ENCODE assay signal across 19 mouse cellular contexts in the genomic region with DNA sequence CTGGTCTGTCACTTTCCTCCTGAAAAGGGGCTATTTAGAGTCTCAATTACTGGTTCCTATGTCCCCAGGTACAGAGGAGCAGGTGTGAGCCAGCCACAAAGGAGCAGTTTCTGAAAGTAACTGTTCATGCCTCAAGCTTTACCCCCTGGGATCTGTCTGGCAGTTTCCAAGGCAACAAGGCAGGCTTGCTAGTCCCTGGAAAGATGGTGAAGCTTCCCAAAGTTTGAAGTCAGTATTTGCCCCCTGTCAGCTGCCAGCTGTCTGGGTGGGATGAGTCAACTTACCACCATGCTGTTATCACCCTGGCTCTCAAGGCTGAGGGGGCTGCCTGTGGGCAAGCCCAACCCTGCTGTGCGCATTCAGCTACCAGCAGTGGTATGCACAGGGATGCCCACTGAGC. TPM values are rescaled to one million over a fixed set of nuclear protein-coding genes. Genes with fewer than 3 reads are reported as not detected.
DNase-seq lines count a peak whose midpoint lies in the region; ATAC-seq and TF ChIP-seq lines count a peak whose summit lies in the region.
"Had no signal": no experiment of that assay in that cellular context is flagged by ENCODE, and none has a peak within 500 bp of the region (broad histone marks: within the 10 kb centered on the region; RNA-seq: fewer than 3 reads in every experiment).

No protein-coding gene starts in this region.

- H3K79me2 ChIP-seq in myocyte (ENCODE audit: control insufficient read depth, insufficient read depth), result no peaks in the 10 kb centered on the region

- TF ChIP-seq CTCF in brain, embryonic 14.5 days (IDR thresholded peaks at IDR 0.05; ENCODE audit: borderline replicate concordance, extremely low read depth, insufficient read depth, insufficient read length), result no peak

- no peaks in the 10 kb centered on the region for H3K36me3 ChIP-seq in hindbrain, embryonic 16.5 days (ENCODE audit: control insufficient read depth, insufficient read depth, low read length)
- no peaks in the 10 kb centered on the region for H3K36me3 ChIP-seq in hindbrain, embryonic 10.5 days
- no peaks in the 10 kb centered on the region for H3K36me3 ChIP-seq in midbrain, embryonic 13.5 days
- no peaks in the 10 kb centered on the region for H3K36me3 ChIP-seq in midbrain, embryonic 10.5 days
- H3K36me3 ChIP-seq in myocyte (ENCODE audit: control insufficient read depth, insufficient read depth), result no peaks in the 10 kb centered on the region

- 89% methylated on average over 1 of the region's 1 CpGs for WGBS in hindbrain, embryonic 16.5 days
- 80% methylated on average over 1 of the region's 1 CpGs for WGBS in hindbrain, embryonic 10.5 days
- 100% methylated on average over 1 of the region's 1 CpGs for WGBS in midbrain, embryonic 13.5 days
- 90% methylated on average over 1 of the region's 1 CpGs for WGBS in midbrain, embryonic 10.5 days

- TF ChIP-seq POLR2A in brain, embryonic 14.5 days (IDR thresholded peaks at IDR 0.05; ENCODE audit: borderline replicate concordance, extremely low read depth, insufficient read depth, insufficient read length, poor library complexity, severe bottlenecking), result no peak
- TF ChIP-seq POLR2A in myocyte (IDR thresholded peaks at IDR 0.05; ENCODE audit: insufficient read length, low read depth), result no peak

- H3K27me3 ChIP-seq in hindbrain, embryonic 16.5 days (replicated peaks; ENCODE audit: control insufficient read depth, insufficient read depth, low read length), result no peaks in the 10 kb centered on the region
- no peaks in the 10 kb centered on the region for H3K27me3 ChIP-seq in hindbrain, embryonic 10.5 days (ENCODE audit: insufficient read depth, poor library complexity, severe bottlenecking)
- H3K27me3 ChIP-seq in midbrain, embryonic 13.5 days, result no peaks in the 10 kb centered on the region
- no peaks in the 10 kb centered on the region for H3K27me3 ChIP-seq in midbrain, embryonic 10.5 days (ENCODE audit: low read depth, poor library complexity, severe bottlenecking)
- H3K27me3 ChIP-seq in myocyte (ENCODE audit: control insufficient read depth, insufficient read depth, insufficient read length), result no peaks in the 10 kb centered on the region

- H3K9me3 ChIP-seq in hindbrain, embryonic 16.5 days (ENCODE audit: control insufficient read depth, low read length), result peaks cover 2% of the 10 kb centered on the region; the same call in 1 of the 2 replicates
- no peaks in the 10 kb centered on the region; the same call in 1 of the 2 replicates for H3K9me3 ChIP-seq in hindbrain, embryonic 10.5 days
- H3K9me3 ChIP-seq in midbrain, embryonic 13.5 days, result no peaks in the 10 kb centered on the region
- H3K9me3 ChIP-seq in midbrain, embryonic 10.5 days (replicated peaks), result 0 out of 2 replicates have a peak, but pooled peaks cover 3% of the 10 kb centered on the region
- H3K9me3 ChIP-seq: G1E; heart, embryonic 10.5 days had no signal

- H3K4me1 ChIP-seq in hindbrain, embryonic 16.5 days (ENCODE audit: control insufficient read depth, insufficient read depth, low read depth, low read length), result peaks cover 10% of the 10 kb centered on the region
- H3K4me1 ChIP-seq in hindbrain, embryonic 10.5 days (replicated peaks), result peaks cover 10% of the 10 kb centered on the region
- peaks cover 13% of the 10 kb centered on the region for H3K4me1 ChIP-seq in midbrain, embryonic 13.5 days (replicated peaks)
- peaks cover 16% of the 10 kb centered on the region for H3K4me1 ChIP-seq in midbrain, embryonic 10.5 days

- no peak overlapping the region for H3K4me3 ChIP-seq in hindbrain, embryonic 16.5 days (ENCODE audit: low read length)
- no peak overlapping the region for H3K4me3 ChIP-seq in hindbrain, embryonic 10.5 days
- H3K4me3 ChIP-seq in midbrain, embryonic 13.5 days (replicated peaks), result no peak overlapping the region
- no peak overlapping the region for H3K4me3 ChIP-seq in midbrain, embryonic 10.5 days
- H3K4me3 ChIP-seq in myocyte, result no peak overlapping the region
- H3K4me3 ChIP-seq: erythroblast, embryonic 14.5 days; heart, embryonic 10.5 days had no signal

- H3K4me2 ChIP-seq in hindbrain, embryonic 16.5 days (ENCODE audit: low read length), result no peak overlapping the region
- no peak overlapping the region for H3K4me2 ChIP-seq in midbrain, embryonic 13.5 days (replicated peaks)
- H3K4me2 ChIP-seq in myocyte (ENCODE audit: low read depth), result no peak overlapping the region
- H3K4me2 ChIP-seq: liver, embryonic 11.5 days; lung, embryonic 14.5 days had no signal

- H3K9ac ChIP-seq in hindbrain, embryonic 16.5 days (ENCODE audit: low read depth, low read length), result no peak overlapping the region
- H3K9ac ChIP-seq in midbrain, embryonic 13.5 days (replicated peaks), result no peak overlapping the region
- H3K9ac ChIP-seq: lung, embryonic 14.5 days had no signal

- H3ac ChIP-seq in myocyte (ENCODE audit: control insufficient read depth, insufficient read length), result no peak overlapping the region

- H3K27ac ChIP-seq in hindbrain, embryonic 16.5 days (ENCODE audit: low read depth, low read length), result peak overlapping the region; percentile 2; the same call in 1 of the 2 replicates
- H3K27ac ChIP-seq in hindbrain, embryonic 10.5 days, result no peak overlapping the region
- no peak overlapping the region for H3K27ac ChIP-seq in midbrain, embryonic 13.5 days
- no peak overlapping the region for H3K27ac ChIP-seq in midbrain, embryonic 10.5 days (replicated peaks)
- H3K27ac ChIP-seq: heart, embryonic 10.5 days had no signal

- ATAC-seq in hindbrain, embryonic 16.5 days, result peak; percentile 65
- peak; percentile 48; the same call in 1 of the 2 replicates for ATAC-seq in midbrain, embryonic 13.5 days
- ATAC-seq: CD4-positive, CD25-positive, alpha-beta regulatory T cell, adult 4 months; inflammation-experienced regulatory T-cells, adult 6 months had no signal

- DNase-seq in hindbrain, embryonic 10.5 days (ENCODE audit: low spot score), result no peak
- no peak for DNase-seq in midbrain, embryonic 10.5 days (ENCODE audit: low spot score)
- peak; percentile 73 for DNase-seq in brain, embryonic 14.5 days (ENCODE audit: low read depth)
- DNase-seq in kidney, adult 11 months, result no peak
- DNase-seq: adrenal gland, adult 2 months; cerebellum, adult 11 months; cerebellum, postnatal 14 days; heart, postnatal 10 days; lung, embryonic 14.5 days; thymus, postnatal 4 days had no signal

TF ChIP-seq in myocyte, 11 proteins besides CTCF, POLR2A, EP300 and RAD21:
- TF ChIP-seq USF1 (IDR thresholded peaks at IDR 0.05; ENCODE audit: low read depth), result no peak
- TF ChIP-seq REST (IDR thresholded peaks at IDR 0.05; ENCODE audit: insufficient read depth, insufficient read length), result no peak
- TF ChIP-seq CEBPB (IDR thresholded peaks at IDR 0.05; ENCODE audit: insufficient read depth, poor library complexity, severe bottlenecking), result no peak
- peak in 2 of 3 experiments; percentile 85 to 92 for TF ChIP-seq MYOG (IDR thresholded peaks at IDR 0.05; ENCODE audit: control insufficient read depth in 1 of 3, insufficient read depth in 1 of 3, insufficient read length in 2 of 3, low read depth in 2 of 3)
- no peak for TF ChIP-seq E2F4 (IDR thresholded peaks at IDR 0.05; ENCODE audit: insufficient read depth)
- no peak for TF ChIP-seq SRF (IDR thresholded peaks at IDR 0.05; ENCODE audit: control insufficient read depth, insufficient read length, low read depth)
- no peak for TF ChIP-seq MAX (IDR thresholded peaks at IDR 0.05; ENCODE audit: low read depth)
- TF ChIP-seq TCF12 (IDR thresholded peaks at IDR 0.05; ENCODE audit: insufficient read depth, poor library complexity, severe bottlenecking), result peak; percentile 56
- peak in 2 of 3 experiments; percentile 92 to 93 for TF ChIP-seq MYOD1 (IDR thresholded peaks at IDR 0.05; ENCODE audit: control insufficient read depth in 1 of 3, insufficient read length in 2 of 3, low read depth in 2 of 3)
- TF ChIP-seq TCF3 (IDR thresholded peaks at IDR 0.05; ENCODE audit: insufficient read length, low read depth), result peak; percentile 33
- TF ChIP-seq POLR2AphosphoS2 (IDR thresholded peaks at IDR 0.05; ENCODE audit: insufficient read length, low read depth), result no peak

RNA-seq across cellular contexts. Expression of a gene that starts 44.7 kb away (rescaled TPM):
- polyA plus RNA-seq in hindbrain, embryonic 16.5 days (2015; fragmentation: Nextera tagmentation; extraction: Ambion mirVana), result 1.9 and 2.3 TPM in 2 replicates
- 4.4 and 4.9 TPM in 2 replicates for polyA plus RNA-seq in hindbrain, embryonic 10.5 days (2016; fragmentation: Nextera tagmentation; extraction: Ambion mirVana)
- polyA plus RNA-seq in midbrain, embryonic 13.5 days (2015; fragmentation: Nextera tagmentation; extraction: Ambion mirVana), result 2.4 and 2.6 TPM in 2 replicates
- 4.2 and 5.1 TPM in 2 replicates for polyA plus RNA-seq in midbrain, embryonic 10.5 days (2016; fragmentation: Nextera tagmentation; extraction: Ambion mirVana)
- polyA plus RNA-seq in brain, embryonic 14.5 days (2012; rRNA removed), result 2.4 and 2.9 TPM in 2 replicates
- 6.0 TPM for polyA plus RNA-seq in myocyte (2012; fragmentation: generic; extraction: Trizol)
- polyA plus RNA-seq: erythroblast, embryonic 14.5 days; G1E had no signal
